Mouse (Mus musculus) stomach, postnatal 0 days (tissue): ENCODE data around the gene Sergef.

Experiments
- CTCF ChIP-seq: IDR thresholded peaks from 2 replicates; pipeline ENCODE4 v1.5.1; 2016; ENCODE audit warnings: antibody characterized with exemption, low read depth, mild to moderate bottlenecking, moderate library complexity
- EP300 ChIP-seq: optimal IDR thresholded peaks from 2 replicates; pipeline ENCODE3; 2016; ENCODE audit warnings: antibody characterized with exemption

- TF ChIP-seq EP300 (no peak), CTCF (no peak)
These were observed 181.7 kb downstream of the Sergef start for GRCm38 (mm10) chr7:46457889-46458288.
